Mouse (Mus musculus) cerebellum, adult 8-10 months (tissue): ENCODE results near the gene Cd28.
A peak's percentile ranks its signal among the peaks of the same experiment; 100 is the strongest.

Source experiments
- DNase-seq: peaks from one replicate; pipeline ENCODE4 v3.0.0; 2022

The Cd28 gene

DNA sequence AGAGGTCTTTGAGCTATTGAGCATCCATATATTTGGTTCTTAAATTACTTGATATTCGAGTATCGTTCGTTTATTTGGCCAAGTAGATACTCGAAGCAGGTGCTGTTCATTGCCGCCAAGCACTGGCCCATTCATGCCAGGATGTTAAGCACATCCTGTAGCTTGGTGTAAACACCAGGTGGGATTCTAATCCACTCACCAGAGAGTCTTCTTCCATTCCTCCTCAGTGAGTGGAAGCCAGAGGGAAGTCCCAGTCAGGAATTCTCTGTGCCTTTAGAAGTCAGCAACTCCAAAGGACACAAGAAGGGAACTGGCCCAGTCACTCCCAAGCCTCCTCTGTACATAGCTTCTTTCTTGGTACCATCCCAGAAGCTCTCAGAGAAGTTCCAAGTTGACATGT, at the start of gene Cd28:
TSS of gene Cd28 (plus strand) at position 234 of the 400 bp plus-strand sequence.
- no peak for DNase-seq

DNA sequence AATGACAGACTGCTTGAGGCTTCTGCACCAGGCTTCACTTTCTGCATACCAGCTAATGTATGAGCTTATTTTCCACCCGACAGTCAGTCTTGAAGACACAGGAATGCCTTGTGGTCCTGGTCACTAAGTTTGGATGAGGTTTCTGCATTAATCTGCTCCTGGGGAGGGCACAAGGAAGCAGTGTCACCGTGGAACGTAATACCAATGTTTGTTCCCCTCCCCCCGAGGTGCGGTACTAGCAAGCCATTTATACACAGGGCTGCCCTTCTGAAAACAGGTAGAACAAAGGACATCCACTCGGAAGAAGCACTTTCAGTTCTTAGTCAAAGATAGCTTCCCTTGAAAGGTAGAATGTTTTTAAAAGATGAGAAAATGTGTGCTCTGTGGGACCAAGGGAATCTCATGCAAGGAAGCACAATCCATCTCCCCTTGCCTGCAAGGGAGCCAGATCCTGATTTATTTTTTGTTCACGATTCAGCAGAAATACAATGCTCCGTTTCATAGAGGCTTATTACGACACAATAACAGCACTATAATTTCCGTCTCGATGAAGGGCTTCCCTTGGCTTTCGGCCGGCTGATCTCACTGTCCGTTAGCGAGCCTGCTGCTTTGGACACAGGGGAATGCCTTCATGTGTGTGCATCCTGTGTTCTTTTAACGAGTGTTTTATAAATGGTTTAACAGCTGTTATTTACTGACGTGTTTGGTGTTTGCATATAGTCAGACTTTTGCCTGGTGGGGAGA, 48.6 kb upstream of the Cd28 start:
- DNase-seq: peak; percentile 5

DNA sequence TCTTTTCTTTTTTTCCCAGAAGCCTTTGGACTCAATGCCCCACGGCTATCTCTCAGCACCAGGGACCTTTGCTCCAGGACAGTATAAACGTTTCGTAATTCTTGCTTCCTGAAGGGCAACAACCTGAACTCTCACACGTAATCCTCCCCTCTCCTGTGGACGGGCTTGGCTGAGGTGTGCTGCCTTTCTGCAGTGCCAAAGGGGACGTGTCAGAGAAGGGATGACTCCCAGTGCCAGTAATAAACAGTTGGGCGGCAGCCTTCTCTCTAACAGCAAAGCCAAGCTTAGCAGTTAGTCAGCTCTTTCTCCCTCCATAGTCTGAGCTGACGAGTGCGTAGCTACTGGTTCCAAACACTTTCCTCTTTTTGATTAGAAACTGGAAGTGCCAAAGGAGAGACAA, 47.6 kb upstream of the Cd28 start:
- DNase-seq: no peak

DNA sequence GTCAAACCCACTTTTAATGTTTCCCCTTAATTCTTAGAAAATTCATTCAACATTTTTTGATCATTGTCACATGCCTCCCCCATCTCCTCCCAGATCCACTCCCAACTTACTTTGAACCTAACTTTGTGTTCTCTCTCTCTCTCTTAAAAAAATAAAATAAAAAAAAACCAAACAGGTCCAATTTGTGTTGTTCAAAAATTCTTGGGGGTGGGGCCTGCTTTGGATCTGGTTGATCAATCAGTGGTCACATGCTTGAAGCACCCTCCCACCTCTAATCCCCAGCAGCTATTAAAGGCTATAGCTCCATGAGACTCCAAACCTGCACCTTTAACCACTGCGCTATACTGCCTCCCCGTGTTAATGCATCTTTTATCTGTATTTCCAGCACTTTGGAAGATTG, 46.9 kb upstream of the Cd28 start:
- DNase-seq: no peak

DNA sequence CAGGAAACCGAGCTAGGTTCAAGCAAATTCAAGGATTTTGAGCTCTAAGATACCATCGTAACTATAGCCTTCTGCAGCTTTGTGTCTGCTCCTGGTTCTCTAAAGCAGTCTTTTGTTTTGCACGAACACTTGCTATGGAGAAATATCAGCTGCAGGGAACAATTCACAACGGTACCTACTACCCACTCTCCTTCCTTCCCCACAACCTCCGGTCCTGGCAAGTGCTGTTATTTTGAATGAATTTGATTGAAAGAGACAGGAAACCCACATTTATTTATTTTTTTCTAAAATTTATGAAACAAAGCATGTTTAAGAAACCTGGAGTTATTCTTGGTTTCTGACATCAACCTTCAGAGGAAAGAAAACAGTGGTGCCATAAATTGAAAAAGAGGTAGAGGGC, 46.4 kb upstream of the Cd28 start:
- no peak for DNase-seq

DNA sequence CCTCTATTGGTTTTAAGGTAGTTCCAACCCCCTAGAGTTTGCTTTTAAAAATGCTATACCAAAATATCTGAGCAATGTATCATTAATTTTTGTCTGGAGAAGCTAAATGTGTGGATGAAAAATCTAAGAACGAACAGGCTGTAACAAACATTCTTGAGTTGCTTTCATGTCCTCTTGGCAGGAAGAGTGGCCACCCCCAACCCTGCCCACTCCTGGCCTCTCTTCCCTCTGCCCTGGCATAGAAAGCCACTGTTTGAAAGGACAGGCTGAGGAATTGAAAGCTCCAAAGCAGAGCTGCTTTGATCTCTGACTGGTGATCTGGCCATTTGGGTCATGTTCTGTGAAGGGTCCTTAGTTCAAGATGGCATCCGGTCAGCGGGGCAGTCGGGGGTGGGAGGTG, 32.8 kb upstream of the Cd28 start:
- DNase-seq: no peak

DNA sequence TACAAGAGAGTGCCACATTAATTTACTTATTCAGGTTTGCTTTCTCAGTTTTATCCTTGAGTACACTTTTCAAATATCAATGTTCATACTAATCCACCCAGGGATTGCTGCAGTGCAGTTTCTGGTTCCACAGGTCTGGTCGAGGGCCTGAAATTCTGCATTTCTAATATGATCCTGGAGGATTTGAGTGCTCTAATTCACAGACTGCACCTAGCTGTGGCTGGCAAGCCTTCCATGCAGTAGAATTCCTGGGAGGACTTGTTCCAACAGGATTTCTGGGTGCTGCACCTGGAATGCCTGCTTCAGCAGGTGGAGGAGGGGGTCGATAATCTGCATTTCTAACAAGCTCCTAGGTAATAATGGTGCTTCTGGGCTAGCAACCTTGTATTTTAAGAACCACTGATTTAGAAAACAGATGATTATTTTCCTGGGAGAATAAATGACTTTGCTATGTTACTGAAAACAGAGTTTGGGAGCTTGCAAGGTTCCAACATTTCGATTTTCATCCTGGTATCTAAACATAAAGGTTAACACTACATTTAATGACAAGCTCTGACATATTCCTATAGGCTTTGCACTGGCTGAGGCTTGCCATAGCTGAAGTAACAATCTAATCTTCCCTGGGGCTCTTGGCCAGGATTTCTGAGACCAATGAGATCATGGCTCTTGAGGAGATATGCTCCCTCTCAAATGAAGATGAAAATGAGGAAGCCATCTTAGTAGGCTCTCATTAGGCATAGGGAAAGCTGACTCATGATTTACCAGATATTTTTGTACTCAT, 20.3 kb upstream of the Cd28 start:
- DNase-seq: no peak

DNA sequence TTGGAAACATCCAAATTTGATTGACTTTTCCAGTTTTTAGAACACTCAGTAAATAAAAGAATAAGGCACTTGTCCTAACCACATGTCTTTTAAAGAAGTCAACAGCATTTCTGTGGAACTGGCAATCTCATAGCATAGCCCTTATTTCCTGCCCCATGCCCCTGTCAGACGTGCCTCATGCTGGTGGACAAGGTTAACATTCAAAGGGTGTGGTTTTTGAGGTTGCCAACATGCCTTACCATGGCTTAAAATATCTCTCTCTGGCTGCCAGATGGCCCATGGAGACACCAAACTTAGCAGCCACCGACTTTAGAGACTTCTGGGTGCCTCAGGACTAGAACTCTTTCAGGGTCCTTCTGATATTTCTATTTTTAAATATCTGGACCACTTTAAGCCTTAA, 14.0 kb upstream of the Cd28 start:
- no peak for DNase-seq

DNA sequence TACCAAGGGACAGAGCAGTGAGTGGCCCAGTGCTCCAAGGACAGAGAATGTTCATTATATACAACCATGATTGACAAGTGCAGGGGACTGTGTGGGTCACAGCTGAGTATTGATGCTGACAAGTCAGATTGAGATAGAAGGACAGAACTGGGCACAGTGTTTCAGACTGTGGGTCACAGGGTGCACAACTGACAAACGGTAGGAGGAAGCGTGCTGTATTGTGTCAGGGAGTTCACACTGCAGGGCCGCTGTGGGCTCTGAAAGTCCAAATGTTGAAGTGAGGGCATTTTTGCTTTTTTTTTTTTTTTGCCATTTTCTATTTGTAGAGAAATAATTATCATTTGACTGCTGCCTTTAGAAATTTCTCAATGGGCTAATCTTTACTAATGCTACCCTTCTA, 3.4 kb upstream of the Cd28 start:
- no peak for DNase-seq

DNA sequence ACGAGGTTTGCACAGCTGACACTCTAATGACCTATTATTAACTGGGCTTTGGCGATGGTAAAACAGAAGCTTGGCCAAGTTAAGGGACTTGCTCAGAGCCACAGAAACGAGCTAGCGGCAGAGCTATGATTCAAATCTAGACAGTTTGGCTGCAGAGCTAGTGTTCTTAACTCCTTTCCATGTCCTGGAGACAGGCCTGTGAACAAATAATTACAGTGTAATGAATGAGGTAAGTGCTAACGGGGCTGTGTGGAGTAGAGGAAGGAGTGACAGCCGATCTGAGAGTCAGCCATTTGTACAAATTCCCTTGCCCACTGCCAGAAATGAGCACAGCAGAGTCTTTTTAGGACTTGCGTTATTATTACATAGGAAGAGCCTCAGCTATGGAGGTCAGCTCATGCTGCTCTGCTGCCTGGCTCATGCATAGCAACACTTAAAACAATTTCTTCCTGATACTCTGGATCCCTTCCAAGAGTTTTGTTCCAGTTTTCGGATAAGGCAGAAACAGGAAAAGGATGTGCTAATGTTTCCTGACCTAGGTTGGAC, 876 bp upstream of the Cd28 start:
- DNase-seq: peak; percentile 2

DNA sequence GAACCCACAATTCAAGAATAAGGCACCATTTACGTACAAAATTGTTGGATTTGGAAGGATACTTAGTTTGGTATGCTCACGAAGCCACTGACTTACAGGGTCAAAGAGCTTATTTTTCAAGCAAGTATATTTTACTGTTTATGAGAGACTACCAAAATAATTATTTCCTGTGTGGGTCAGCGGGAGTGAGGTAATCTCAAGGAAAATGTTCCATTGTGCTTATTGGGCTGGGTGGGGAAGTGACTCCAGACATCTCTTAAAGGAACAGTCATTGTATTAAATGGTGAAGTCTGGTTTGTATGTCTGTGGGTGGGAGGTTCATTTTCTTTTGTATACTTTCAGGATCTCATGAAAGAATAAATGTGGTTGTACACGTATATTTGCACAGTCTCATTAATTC, 2.0 kb downstream of the Cd28 start:
- no peak for DNase-seq

DNA sequence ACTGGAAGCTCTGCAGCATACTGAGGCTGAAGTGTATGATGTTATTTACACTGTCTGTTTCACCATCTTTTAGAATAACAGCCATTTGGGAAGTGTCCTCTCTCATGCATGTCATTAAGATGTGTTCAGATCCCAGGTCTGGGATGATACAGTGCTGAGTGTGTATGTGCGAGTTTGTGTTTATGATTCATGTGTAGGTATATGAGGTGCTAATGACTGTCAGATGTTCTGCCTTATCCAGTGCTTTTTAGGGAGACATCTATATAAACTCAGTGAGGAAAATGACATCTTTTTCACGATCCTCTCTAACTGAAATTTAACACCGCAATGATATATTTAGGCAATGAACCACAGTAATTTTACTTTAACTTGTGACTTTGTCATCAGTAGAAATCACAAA, 7.0 kb downstream of the Cd28 start:
- DNase-seq: no peak

DNA sequence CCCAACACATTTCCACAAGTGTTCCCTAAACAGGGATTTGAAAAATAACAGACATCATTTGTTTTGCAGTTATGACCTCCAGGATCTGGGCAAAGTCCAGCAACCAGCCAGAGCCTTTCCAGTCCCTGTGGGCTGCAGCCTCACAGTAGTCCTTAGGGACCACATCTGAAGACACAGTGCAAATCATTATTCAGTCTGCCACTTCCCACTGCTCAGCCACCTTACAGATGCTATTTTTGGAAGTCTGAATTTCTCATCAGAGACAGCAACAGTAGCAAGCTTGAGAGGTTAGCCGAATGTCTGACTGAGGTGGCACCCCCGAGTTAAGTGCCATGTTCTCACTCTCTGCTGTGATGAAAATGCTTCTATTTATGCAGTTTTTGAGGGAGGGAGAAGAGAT, 15.3 kb downstream of the Cd28 start:
- no peak for DNase-seq

DNA sequence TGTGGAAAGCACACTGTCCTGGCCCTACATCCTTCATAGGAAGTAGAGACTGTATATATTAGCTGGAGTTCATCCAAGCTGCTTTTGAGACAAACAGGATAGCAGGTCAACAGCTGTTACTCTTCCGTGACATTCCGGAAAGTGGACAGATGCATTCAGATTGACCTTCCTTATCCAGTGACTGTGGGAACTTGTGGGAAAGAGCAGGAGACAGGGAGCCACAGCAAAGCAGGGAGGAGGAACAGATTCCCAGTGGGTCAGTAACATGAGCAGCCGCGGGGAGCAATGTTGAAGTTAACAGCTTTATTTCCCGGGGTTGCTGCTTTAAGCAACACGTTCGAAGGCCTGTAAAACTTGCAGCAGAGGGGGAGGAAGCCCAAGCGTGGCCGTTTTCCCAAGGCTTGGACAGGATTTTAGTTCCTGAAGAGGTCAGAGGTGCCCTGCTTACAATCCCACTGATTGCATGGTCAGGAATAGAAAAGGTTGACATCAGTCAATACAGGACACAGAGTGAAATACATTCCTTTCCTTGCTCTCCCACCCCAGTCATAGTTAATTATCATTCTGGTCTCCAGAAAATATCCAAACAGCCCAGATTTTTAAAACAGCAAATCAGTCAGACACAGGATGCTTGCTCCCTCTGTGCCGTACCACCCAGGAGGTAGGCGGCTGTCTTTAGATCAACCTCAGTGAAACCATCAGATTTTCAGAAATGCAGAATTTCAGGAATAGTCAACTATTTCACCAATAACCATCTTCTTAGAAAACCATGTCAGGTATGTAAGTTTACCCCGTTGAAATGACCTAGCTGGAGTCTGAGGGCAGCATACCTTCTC, 18.7 kb downstream of the Cd28 start:
- DNase-seq: no peak

DNA sequence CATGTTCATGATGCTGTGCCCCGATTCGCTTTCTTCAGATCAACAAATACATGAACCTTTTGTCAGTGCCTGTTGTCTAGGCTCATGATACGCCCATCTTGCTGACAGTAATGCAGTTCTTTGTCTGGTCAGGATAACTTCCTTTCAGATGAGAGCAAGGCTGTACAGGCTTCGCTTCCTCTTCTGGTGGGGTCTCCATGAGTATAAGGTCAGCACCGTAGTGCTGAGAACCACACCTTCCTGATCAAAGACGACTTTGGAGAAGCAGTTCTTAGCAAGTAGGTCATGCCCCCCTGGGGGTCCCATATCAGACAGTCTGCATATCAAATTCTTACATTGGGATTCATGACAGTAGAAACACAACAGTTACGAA, 19.3 kb downstream of the Cd28 start:
- DNase-seq: no peak

DNA sequence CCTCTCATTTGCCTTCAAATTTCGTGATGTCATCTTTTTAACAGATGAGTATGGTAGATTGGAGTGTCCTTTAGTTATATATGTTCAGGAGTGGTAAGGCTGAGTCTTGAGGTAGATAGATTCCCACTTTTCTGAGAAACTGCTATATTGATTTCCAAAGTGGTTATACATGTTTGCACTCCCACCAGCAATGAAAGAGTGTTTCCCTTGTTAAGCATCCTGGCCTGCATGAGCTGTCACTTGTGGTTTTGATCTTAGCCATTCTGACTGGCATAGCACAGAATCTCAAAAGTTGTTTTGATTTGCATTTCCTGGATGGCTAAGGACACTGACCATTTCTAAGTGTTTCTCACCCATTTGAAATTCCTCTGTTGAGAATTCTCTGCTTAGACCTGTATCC, 27.7 kb downstream of the Cd28 start:
- no peak for DNase-seq

DNA sequence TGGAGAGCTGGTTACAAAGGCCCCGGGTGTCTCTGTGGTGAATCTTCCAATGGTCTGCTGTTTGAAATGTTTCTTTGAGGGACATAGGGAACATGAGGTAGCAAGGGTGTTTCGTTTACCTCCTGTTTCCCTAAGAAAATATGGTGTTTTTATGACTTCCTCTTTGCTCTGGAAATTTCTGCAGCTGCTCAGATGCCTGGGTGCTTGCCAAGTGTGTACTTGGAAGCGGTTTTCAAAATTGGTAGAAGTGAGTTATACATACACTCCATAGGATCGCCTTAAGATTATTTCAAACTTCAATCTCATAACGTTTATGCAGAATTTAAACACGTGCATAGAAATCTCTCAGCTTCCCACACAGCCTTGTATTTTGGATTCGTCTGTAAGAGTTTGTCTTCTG, 29.1 kb downstream of the Cd28 start:
- DNase-seq: no peak

DNA sequence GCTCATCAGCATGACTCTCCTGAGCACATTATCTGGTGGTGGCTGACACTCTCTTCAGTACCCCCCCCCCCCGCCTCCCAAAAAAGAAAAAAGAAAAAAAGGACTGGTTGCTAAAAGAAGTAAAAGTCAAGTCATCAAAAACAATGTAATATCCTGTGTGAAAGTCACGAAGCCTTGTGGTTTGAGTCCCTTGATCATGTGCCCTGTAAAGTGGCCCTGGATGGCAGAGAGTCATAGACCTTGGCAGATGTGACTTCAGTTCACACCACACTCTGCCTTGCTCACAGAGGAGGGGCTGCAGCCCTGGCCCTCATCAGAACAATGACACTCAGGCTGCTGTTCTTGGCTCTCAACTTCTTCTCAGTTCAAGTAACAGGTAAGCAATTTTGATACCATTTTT, 29.6 kb downstream of the Cd28 start:
- DNase-seq: no peak

DNA sequence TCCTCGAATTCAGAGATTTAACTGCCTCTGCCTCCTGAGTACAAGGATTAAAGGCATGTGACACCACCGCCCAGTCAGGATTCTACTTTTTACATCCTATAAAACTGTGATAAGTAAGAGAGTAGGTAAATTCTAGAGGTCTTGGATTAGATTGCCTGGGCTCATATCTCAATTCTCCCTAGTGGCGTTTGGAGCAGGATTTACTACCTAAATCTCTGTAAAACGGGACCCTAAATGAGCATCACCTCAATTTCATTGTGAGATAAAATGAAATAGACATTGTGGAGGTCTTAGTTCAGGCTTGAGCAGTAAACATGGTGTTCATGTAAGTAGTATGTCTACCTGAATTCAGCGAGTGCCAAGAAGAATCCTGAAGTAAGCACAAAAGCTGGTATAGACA, 30.3 kb downstream of the Cd28 start:
- DNase-seq: no peak

DNA sequence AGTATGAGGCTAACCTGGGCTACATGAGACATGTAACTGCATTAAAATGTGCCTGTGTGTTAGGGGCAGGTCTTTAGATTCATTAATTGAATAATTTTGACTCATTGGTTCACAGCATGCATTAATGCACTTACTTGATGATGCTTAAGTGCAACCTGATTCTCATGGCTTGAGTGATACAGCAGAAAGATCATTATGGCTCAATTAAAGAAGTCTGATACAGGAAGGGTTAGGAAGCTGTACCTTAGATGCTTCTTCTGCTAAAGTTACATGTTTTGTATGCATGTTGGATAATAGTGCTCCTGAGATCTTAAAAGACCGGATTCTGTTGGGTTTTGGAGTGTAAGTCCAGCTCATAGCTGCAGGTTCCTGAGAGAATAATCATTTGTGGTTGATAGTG, 31.7 kb downstream of the Cd28 start:
- DNase-seq: no peak

DNA sequence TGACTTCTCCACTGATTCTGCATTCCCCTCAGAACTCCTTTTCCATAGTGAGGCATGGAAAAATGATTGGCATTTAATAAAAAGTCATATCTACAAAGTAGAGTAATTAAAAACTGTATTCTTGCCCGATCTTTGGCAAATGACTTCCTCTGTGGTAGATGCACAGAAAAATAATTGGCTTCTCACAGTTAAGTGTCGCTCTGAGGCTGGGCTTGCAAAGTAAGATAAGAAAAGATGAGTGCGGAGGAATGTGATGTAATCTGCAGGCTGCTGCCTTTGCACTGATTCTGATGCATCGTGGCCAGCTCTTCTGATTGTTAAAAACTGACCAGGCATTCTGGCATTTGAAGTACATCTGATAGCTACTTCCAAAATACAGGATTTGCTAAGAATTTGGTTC, 32.3 kb downstream of the Cd28 start:
- DNase-seq: no peak

DNA sequence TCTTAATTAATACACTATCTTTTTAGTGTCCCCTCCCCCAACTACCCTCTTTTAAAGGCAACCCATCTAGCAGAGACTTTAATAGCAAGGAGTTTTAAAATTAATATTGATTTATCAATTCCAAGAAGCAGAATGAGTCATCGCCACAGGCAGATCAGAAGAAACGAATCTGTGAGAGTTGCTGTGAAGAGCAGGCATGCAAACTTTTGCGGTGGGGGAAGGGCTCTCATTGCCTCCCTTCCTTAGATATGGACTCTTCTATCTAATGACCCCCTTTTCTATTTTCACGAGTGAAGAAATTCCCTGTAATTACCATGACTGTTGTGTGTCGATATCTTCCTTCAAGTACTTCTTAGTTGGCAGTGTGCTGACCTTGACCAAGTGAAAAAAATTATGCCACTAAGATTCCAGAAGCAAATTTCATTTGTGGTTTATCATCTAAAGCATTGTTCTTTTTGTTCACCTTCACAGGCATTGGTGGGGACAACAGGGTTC, 32.8 kb downstream of the Cd28 start:
- DNase-seq: no peak

DNA sequence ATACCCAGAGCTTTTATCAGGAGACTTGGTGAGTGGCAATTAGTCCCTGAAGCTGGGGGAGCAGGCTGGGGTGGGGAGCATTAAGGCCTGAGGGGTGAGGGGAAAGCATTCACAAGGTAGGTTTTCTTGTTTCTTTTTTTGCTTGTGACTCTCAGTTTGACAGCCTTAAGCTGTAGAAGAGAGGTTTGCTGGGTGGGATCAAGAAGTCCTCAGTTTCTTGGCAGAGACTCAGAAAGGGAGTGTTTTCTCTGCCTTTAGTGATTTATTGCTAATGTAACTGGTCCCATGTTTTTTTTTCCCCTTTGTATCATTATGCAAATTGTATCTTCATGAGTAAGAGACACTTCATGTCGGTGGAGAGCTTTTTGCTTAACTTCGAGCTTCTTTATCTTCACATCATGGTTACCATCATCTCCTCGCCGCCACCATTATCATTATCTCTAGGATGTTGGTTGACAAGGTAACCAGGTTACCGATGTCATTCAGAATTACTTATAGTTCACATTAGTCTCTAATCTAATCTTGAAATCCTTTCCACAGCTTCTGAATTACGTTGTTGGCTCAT, 33.7 kb downstream of the Cd28 start:
- DNase-seq: no peak
